Mouse (Mus musculus) left cerebral cortex, postnatal 14 days (tissue): ENCODE measurements around the gene Zp3. TPM values are rescaled to one million over a fixed set of nuclear protein-coding genes. Genes with fewer than 3 reads are reported as not detected.

Source experiments
- DNase-seq, 2 experiments: peaks; one replicate each; pipeline ENCODE4 v3.0.0; 2021 to 2022; ENCODE audit warnings: low spot score in 2 of 2, mixed read lengths in 1 of 2
- intact Hi-C: fragments of 180-260 bp; cut with DNase I; formaldehyde crosslinking; loops from one replicate; pipeline ENCODE4 v1.15.1; 2025
- total RNA-seq, 2 experiments: library from RNA; stranded (reverse); gene quantifications; 2 replicates each; pipeline ENCODE4 v1.2.3; 2021

Zp3 gene
- total RNA-seq, 2 experiments from 2014 or later = not detected

DNA sequence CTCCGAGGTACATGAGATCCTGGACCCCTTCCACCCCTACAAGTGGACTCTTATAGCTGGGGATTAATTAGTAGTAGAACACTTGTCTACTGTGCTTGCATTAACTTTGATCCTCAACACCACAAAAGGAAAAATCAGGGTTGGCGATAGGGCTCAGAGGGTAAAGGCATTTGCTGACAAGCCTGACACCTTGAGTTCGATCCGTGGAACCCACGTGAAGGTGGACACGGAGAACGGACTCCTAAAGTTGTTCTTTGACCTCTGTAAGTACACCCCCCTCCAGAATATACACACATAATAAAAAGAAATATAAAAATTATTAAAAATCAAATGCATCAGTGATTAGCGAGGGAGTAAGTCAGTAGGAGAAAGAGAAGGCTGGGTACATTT lies 14.4 kb downstream of the Zp3 start:
- intact Hi-C loops = no loop called here
- DNase-seq = no peak

DNA sequence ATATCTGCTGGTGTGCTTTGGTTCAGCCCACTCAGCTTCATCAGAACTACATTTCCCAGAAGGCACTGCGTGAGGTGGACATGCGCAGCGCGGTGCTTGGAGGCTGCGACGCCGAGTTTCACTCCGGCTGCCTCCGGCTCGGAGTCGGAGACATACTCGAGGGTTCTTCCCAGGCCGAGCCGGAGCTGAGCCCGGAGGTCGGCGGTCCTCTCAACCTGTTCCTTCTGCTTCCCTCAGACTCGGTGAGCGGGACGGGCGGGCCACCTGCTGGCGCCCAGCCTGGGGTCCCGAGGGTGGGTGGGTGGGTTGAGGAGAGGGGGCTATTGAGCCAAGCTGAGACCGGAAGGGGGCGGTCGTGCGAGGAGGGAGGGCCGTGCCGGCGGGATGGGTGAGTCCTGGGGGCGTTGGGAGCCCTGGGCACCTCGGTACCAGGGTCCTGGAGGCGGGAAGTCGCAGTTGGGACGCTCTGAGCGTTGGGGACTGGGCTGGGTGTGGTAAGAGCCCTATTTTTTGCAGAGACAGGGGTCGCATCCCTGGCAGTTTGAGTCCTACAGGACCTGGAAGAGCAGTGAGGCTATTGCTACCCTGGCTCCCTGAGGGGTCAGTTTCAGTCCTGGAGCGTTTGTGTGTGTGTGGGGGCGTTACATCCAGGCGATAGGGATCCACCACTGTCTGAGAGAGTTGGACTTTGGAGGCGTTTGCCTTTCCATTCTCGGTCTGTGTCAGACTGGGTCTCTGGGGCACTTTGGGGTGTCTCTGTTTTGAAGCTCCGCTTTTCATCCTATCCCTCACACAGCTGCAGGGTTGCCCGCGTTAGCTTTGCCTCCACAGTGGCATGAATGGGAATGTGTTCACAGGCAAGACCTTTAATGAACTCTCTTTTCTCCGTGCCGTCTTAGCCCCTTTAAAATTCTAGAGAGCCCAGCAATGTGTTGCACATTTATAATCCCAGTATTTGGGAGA lies 15.1 kb downstream of the Zp3 start, which contains the start of gene Dtx2:
Gene Dtx2, plus strand, starts transcription at position 76 of the 963 bp plus-strand sequence.
- intact Hi-C loops = no loop called here

DNA sequence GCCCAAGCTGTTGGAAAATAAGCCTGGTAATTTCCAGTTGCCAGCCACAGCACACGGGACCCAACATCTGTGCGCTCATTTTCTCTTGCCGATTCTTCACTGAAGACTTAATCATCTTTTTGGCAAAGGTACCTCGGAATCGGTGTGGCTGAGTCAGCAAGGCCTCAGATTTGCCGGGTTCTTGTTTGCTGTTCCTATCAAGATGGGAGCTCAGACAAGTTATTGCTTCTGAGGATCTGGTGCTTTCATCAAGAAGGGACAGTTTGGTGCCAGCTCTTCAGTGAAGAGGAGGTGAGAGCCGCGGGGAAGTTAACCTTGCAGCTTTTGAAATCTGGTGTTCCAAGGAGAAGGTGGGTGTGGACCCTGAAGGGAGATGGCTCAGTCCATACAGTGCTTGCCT lies 16.3 kb downstream of the Zp3 start:
- intact Hi-C loops = no loop called here

More for the DNA sequence above, 15.1 kb downstream of the Zp3 start, which contains the start of gene Dtx2:
- DNase-seq = peak; percentile 92 to 95

DNA sequence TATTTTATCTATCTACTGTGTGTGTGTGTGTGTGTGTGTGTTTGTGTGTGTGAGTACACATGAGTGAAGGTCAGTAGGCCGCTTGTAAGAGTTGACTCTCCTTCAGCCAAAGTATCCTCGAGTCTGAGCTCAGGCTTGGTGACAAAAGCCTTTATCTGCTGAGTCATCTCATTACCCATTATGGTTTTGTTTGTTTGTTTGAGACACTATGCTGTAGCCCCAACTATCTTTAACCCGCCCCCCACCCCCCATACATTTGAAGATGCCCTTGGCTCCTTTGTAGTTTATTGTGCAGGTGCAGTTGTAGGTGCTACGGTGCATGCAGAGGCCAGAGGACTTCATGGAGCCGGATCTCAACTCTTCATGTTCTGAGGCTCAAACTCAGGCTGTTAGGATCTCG lies 21.3 kb downstream of the Zp3 start:
- intact Hi-C loops = no loop called here
- DNase-seq = no peak

More for the DNA sequence above, 16.3 kb downstream of the Zp3 start:
- DNase-seq = no peak

DNA sequence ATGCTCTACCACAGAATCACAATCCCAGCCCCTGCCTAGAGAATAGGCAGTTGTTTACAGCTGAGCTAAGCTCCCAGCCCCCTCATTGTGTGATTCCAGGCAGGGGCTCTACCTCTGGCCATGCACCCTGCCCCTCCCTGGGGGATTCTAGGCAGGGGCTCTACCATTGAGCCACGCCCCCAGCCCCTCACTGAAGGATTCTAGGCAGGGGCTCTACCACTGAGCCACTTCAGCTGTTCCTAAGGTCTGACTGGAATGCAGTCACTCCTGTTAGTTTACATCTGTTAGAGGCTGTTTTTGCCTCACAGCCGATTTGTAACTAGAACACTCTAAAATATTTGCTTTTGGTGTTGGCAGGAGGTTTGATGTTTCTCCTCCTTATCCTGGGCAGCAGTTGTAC lies 22.4 kb downstream of the Zp3 start:
- no peak for DNase-seq
- intact Hi-C loops = no loop called here

DNA sequence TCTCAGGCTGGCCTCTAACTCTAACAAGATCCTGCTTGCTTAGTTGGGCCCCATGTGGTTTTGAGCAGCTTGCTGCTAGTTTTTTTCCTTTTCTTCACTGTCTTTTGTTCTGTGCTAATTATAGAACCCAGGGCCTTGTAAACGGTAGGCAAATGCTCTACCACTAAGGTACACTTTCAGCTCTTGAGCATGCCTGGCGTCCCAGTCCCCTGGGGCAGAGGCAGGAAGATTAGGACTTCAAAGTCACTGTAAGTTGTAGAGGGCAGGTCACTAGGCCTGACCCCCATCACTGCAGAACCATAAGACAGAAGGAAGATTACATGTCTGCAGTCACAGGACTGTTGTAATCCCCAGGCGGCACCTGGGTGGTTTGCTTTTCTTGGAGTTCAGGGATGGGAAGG lies 22.9 kb downstream of the Zp3 start:
- DNase-seq = no peak
- intact Hi-C loops = no loop called here

DNA sequence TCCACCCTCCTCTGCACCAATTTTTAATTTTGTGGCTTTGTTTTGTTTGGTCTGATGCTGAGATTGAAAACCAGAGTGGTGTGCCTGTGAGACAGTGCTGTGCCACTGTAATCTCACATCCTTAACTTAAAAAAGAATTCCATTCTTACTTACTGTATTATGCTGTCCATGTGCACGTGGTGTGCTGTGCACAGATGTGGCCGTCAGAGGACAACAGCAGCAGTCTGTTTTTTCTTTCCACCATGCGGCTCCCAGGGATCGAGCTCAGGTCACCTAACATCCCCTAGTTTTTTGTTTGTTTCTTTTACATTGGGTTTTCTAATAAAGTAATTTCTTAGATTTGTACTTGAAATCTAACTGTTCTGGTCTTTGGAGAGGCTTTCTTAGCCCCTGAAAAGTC lies 24.6 kb downstream of the Zp3 start:
- intact Hi-C loops = no loop called here
- DNase-seq = no peak

DNA sequence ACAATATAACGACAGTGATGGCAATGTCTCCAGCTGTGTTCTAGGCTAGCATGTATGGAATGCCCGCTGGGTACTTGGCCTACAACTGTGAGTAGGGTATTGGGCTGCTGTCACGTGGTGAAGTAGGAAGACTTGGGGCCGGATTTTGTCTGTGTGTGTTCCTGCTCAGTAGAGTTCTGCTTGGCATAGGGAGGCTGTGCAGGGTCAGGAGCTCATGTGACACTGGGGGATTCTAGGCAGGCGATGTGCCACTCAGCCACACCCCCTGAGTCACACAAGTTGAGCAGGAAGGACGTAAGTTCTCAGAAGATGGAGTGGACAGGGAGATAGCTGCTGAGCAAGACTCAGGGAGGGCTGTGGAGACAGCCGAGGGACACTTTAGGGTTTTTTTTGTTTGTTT lies 27.8 kb downstream of the Zp3 start:
- DNase-seq = no peak
- intact Hi-C loops = no loop called here

DNA sequence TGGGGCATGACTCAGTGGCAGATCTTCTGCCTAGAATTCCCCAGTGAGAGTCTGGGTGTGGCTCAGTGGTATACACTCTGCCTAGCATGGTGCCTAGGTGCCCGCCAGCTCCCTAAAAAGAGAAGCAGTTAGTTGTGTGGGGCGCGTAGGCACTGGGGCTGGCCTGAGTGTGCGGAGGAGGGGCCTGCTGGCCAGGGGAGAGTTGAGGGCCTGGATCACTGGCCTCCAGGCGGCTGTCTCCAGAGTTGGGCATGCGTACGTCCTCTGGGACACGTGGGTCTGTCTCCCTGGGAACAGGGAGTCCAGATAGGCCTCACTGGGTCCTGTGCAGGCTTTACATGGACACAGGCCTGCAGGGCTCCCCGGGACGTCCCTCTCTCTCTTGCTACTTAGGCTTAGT lies 35.0 kb downstream of the Zp3 start:
- DNase-seq = no peak
- intact Hi-C loops = no loop called here

DNA sequence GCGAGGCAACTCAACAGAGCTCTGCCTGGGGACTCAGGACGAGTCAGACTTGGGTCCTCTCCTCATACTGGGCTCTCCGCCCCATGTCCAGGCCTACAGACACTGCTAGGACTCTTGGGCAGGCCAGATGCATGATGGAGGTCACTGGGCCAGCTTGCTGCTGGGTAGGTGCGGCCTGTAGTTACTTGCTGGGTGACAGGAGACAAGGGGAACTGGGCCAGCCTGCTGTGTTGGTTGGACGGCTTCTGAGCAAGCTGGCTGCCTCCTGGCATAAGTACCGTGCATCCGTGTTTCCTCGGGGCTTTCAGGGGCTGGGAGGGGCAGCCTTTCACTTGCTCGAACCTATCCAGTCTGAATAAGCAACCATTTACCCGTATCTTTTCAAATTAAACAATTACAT lies 35.7 kb downstream of the Zp3 start:
- DNase-seq = no peak
- intact Hi-C loops = no loop called here

DNA sequence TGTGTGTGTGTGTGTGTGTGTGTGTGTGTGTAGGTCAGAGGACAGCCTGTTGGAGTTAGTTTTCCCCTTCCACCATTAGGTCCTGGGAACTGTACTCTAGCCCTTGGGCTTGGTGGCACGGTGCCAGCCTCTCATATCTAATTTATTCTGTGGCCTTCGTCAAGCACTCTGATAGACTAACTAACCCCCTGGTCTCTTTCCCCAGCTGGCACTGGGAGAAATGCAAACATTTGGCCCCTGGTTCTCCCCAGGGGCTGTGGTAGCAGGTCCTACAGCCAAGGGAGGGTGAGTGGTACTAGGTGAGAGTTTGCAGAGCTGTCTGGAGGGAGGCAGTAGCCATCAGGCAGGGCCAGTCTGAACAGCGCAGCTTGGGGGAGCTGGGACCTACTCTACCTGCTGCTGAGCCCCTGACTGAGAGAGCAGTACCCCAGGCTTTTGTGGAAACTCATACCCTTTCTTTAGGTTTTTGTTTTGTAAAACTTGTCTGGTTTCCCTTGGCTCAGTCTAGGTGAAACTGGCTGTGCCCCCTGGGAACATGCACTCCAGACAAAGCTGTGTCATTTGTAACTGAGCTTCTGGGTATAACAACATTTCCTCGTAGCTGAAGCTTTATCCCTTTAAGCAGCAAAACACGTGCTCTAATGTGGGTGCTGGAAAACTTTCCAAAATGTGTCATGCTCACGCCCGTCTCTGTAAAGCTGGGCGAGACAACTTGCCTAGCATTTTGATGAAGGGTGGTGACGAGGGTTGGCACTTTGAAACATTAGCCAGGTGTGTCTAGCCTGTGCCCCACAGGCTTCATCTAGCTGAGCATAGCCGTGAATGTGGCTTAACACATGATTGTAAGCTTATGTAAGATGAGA lies 36.3 kb downstream of the Zp3 start:
- no peak for DNase-seq
- intact Hi-C loops = no loop called here

DNA sequence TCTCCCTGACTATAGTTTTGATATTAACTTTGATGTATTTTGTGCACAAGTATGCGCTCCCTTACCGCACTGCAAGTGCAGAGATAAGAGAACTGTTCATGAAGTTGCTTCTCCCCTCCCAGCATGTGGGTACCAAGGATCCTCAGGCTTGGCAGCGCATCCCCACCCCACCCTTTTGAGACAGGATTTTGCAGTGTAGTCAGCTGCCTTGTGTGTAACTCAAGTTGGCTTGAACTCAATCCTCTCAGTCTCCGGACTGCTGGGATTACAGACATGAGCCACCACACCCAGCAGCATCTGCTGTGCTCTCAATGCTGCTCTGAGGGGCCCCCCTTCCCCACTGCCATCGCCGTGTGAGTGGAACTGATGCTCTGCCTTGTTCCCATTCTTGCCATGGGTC lies 37.4 kb downstream of the Zp3 start:
- DNase-seq = no peak
- intact Hi-C loops = no loop called here

DNA sequence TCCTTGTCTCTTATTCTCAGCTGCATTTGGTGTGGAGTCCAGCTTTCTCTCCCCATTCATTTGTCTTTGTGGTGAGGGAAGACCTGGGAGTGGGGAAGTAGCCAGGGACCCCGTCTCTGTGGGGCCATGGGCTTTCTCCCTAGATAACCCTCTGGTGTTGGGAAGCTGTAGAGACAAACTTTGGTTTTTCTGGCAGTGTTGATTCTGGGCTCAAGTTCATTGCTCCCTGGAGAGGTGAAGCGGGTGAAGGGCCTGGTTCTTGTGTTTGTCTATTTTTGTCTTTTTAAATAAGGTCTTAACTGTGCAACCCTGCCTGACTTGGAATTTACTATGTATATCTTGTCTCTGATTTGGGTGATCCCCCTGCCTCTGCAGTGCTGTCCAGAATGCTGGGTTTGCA lies 38.8 kb downstream of the Zp3 start:
- intact Hi-C loops = no loop called here
- no peak for DNase-seq

DNA sequence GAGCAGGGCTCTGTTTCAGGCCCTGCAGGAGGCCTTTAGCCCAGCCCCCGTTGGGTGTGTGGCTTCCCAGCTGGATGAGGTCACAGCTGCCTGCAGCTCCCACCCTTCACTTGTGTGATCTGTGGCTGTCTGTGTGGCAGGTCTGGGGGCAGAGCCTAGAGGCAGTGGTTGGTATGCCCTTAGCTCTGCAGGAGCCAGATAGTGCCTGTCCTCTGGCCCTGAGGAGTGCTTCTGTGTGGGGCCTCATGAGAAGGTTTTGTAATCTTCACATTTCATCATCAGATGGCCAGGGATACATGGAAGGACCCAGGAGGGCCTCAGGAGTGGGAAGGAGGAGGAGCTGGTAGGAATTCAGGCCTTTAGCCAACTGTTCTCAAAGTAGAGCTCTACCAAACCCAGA lies 40.0 kb downstream of the Zp3 start:
- DNase-seq = no peak
- intact Hi-C loops = no loop called here

DNA sequence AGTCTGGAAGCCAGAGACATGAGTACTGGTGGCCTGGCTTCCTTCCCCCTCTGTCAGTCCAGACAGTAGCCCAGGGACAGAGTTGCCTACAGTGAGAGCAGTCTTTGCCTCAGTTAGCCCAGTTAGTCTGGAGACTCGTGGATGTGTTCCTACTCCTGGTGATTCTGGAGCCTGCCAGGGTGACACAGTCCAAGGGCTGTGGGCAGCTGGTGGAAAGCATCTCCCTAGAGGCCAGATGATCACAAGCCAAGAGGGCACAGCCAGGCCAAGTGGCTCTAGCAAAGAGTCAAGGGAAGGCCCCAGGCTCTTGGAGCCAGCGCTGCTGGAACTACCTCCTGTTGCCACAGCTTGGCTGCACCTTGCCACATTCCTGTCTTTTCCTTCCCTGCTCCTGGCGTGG lies 45.8 kb downstream of the Zp3 start:
- intact Hi-C loops = no loop called here
- peak in 1 of 2 experiments; percentile 12 for DNase-seq

DNA sequence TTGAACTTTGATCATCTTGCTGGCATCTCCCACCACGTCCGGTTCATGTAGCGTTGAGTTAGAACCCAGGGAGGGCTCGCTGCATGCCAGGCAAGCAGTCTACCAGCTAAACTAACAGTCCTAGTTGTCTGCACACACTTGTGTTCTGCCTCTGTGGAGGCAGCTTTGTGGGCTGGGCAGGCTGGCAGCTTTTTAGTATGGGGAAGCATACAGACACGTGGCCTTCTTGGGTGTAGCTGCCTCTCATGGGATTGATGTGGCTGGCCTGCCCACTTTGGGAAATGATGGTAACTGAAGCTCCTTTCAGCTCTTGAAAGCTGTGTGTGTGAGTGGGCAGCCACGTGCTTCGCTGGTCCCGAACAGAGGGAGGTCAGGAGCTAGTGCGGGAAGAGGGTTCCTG lies 47.0 kb downstream of the Zp3 start:
- intact Hi-C loops = no loop called here

DNA sequence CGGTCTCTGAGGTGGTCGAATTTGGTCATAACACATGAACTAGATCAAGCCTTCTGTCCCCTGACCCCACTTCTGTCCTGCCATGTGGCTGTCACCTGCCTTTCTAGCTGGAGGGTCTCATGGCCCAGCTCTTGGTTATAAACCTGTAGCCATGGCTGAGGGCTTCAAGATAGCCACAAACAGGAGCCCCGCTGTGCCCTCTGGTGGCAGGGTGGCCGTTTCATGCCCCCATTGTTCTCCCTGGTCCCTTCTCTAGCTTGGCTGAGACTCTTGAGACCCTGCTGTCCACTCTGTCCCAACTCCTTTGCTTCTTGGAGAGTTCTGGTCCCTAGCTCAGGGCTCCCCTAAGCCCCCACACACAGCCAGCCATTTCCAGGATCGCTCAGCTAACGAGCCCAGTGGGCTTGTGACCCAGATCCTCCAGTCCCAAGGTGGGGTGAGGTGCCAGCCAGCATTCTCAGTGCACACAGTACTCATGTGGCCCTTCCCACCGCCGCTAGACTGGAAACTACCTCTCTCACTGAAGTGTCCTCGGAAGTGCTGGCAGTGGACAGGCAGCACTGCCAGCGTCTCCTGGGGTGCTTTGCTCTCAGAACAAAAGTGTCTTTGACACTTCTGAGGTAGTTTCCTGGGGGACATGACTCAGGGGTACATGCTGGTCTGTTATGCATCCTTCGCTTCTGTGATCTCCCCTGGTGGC lies 47.9 kb downstream of the Zp3 start:
- no peak for DNase-seq
- intact Hi-C loops = no loop called here

More for the DNA sequence above, 47.0 kb downstream of the Zp3 start:
- no peak for DNase-seq

DNA sequence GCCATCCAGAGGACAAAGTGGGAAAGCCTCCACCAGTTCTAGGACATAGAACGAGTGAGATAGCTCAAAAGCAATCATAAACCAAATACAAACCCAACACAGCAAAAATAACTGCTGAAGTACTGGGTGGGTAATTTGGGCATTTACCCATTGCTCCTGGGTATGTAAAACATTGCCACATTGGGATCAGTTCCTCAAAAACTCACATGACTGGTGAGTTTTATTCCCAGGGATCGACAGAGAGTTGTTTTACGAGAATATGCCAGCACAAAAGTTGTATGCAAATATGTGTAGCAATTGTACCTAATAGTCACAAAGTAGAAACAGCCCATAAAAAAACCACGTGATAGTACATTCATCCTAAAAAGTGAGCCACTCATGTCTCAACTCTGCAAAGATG lies 55.0 kb downstream of the Zp3 start:
- intact Hi-C loops = loop anchor here (5.0 kb wide), 1 partner anchor 48 kb away; no protein-coding TSS in a partner anchor
- no peak for DNase-seq

DNA sequence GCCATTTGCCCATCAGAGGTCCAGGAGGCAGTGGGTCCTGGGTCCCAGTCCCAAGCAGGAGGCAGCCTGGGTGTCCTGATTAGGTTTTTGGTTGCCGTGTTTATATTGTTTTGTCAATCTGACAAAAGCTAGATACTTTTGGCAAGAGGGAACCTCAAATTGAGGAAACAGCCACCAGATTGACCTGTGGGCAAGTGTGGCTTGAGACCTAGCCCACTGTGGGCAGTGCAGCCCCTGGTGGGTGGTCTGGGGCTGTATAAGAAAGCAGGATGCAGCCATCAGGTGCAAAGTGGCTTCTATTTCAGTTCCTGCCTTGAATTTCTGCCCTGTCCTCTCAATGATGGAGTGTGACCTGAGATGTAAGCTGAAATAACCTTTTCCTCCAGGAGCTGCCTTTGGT lies 55.4 kb downstream of the Zp3 start:
- intact Hi-C loops = no loop called here
- no peak for DNase-seq

DNA sequence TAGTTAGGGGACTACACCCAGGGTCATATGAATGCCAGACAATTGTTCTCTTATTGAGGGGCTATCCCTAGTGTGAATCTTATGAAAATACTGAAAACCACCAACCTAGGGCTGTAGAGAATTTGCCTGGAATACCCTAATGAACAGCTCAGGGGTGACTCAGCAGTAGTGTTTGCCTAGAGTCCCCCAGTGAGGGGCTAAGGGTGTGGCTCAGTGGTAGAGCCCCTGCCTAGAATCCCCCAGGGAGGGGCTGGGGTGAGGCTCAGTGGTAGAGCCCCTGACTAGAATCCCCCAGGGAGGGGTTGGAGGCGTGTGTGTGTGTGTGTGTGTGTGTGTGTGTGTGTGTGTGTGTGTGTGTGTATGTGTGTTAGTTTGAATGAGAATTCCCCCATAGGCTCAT lies 56.8 kb downstream of the Zp3 start:
- intact Hi-C loops = no loop called here
- no peak for DNase-seq
